Mouse (Mus musculus): ENCODE data around the gene Tmem18. TPM values are rescaled to one million over a fixed set of nuclear protein-coding genes. Genes with fewer than 3 reads are reported as not detected.

The Tmem18 gene
- polyA plus RNA-seq, 2 experiments = 23.7 to 26.1 TPM

DNA sequence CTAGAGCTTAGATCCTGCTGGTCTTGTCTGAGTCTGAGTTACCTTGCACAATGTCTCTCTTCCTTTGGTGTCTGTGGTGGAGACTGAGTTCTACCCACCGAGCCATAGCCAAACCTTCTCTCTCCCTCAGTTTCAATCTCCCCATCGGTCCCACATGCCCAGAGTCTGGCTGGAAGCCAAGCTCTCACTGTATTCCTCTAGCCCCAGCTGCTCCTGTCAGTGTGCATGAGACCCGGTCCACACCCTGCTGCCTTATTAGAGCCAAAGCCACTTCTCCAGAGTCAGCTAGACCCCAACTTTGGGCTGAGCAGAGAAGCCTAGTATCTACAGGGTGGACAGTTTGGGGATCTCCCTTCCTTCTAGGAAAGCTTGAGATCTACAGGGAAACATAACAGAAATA is 14.7 kb downstream of the Tmem18 start:
- WGBS = 37% methylated on average over 3 of the region's 3 CpGs
- Histone ChIP-seq H3K36me3 (ENCODE audit: control insufficient read depth, insufficient read depth, low read length) (no peaks in the 10 kb centered on the region), H3K4me3 (replicated peaks; ENCODE audit: low read length) (no peak overlapping the region), H3K27ac (replicated peaks; ENCODE audit: low read depth, low read length) (no peak overlapping the region), H3K9ac (ENCODE audit: low read depth, low read length, severe bottlenecking) (no peak overlapping the region), H3K4me1 (ENCODE audit: control insufficient read depth, insufficient read depth, low read length) (0 out of 2 replicates have a peak, but pooled peaks cover 2% of the 10 kb centered on the region), H3K27me3 (ENCODE audit: control insufficient read depth, insufficient read depth, low read length) (no peaks in the 10 kb centered on the region), H3K9me3 (ENCODE audit: control insufficient read depth, low read length) (no peaks in the 10 kb centered on the region), H3K4me2 (replicated peaks; ENCODE audit: low read depth, low read length, severe bottlenecking) (no peak overlapping the region)
- DNase-seq (ENCODE audit: low spot score) (peak; percentile 44), ATAC-seq (ENCODE audit: low FRiP score, low read depth) (no peak)
- TF ChIP-seq POLR2A (IDR thresholded peaks at IDR 0.05; ENCODE audit: borderline replicate concordance, extremely low read depth, insufficient read depth, insufficient read length) = no peak

DNA sequence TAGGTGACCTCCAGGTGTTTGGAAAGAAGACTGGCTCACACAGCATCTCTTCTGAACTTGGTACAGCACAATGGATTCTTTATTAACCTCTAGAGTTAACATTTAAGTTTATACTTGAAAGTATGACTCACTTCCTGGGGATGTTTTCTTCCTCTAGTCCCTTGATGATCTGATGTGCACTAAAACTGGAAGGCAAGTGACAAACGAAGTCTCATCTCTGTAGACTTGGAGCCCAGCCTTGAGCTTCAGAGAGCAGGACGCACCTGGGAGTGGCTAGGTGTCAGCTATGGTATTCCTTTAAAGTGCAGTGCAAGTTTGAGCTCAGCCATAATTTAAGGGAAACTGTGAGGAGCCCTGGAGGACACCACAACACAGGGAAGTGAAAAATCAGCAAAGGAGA is 15.2 kb downstream of the Tmem18 start:
- H3K36me3 ChIP-seq (ENCODE audit: control insufficient read depth, insufficient read depth, low read length) = no peaks in the 10 kb centered on the region
- no peaks in the 10 kb centered on the region for H3K27me3 ChIP-seq (ENCODE audit: control insufficient read depth, insufficient read depth, low read length)
- TF ChIP-seq POLR2A (IDR thresholded peaks at IDR 0.05; ENCODE audit: borderline replicate concordance, extremely low read depth, insufficient read depth, insufficient read length) = no peak
- ATAC-seq (ENCODE audit: low FRiP score, low read depth) = no peak
- 64% methylated on average over 2 of the region's 2 CpGs for WGBS
- no peak overlapping the region for H3K27ac ChIP-seq (replicated peaks; ENCODE audit: low read depth, low read length)
- H3K9ac ChIP-seq (ENCODE audit: low read depth, low read length, severe bottlenecking) = no peak overlapping the region
- no peak for DNase-seq (ENCODE audit: low spot score)
- H3K4me1 ChIP-seq (ENCODE audit: control insufficient read depth, insufficient read depth, low read length) = peaks cover 4% of the 10 kb centered on the region
- H3K9me3 ChIP-seq (ENCODE audit: control insufficient read depth, low read length) = no peaks in the 10 kb centered on the region
- no peak overlapping the region for H3K4me2 ChIP-seq (replicated peaks; ENCODE audit: low read depth, low read length, severe bottlenecking)
- H3K4me3 ChIP-seq (replicated peaks; ENCODE audit: low read length) = no peak overlapping the region

DNA sequence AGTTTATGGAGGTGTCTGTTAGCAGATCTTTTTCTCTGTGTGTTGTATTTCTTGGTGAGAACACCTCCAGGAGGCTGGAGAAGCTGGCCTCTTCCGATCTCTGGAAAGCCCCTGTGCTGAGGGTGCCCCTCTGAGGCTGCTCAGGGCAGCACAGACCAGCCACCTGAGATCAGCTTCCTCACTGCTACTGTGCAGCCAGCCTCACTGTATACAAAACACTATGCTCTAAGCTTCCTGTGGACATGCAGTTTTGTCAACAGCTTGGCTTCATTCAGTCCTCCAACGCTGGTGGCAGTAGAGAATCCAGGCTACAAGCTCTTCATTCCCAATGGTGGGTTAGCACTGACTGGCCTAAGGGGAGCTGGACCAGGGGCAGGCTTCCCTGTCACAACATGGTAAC is 15.8 kb downstream of the Tmem18 start:
- WGBS = 78% methylated on average over 2 of the region's 2 CpGs
- Histone ChIP-seq H3K9me3 (ENCODE audit: control insufficient read depth, low read length) (no peaks in the 10 kb centered on the region), H3K4me1 (ENCODE audit: control insufficient read depth, insufficient read depth, low read length) (peaks cover 8% of the 10 kb centered on the region), H3K27me3 (ENCODE audit: control insufficient read depth, insufficient read depth, low read length) (no peaks in the 10 kb centered on the region), H3K4me3 (replicated peaks; ENCODE audit: low read length) (no peak overlapping the region), H3K36me3 (ENCODE audit: control insufficient read depth, insufficient read depth, low read length) (no peaks in the 10 kb centered on the region), H3K4me2 (replicated peaks; ENCODE audit: low read depth, low read length, severe bottlenecking) (no peak overlapping the region), H3K9ac (ENCODE audit: low read depth, low read length, severe bottlenecking) (no peak overlapping the region), H3K27ac (replicated peaks; ENCODE audit: low read depth, low read length) (no peak overlapping the region)
- ATAC-seq (ENCODE audit: low FRiP score, low read depth) = no peak
- no peak for TF ChIP-seq POLR2A (IDR thresholded peaks at IDR 0.05; ENCODE audit: borderline replicate concordance, extremely low read depth, insufficient read depth, insufficient read length)
- no peak for DNase-seq (ENCODE audit: low spot score)

GRCm38 (mm10) chr12:30604012-30604411 is 19.8 kb downstream of the Tmem18 start:
- Histone ChIP-seq H3K4me3 (replicated peaks; ENCODE audit: low read length) (no peak overlapping the region), H3K4me2 (replicated peaks; ENCODE audit: low read depth, low read length, severe bottlenecking) (0 out of 2 replicates have a peak overlapping the region, but pooled peaks have one; percentile 10), H3K36me3 (ENCODE audit: control insufficient read depth, insufficient read depth, low read length) (no peaks in the 10 kb centered on the region), H3K27ac (replicated peaks; ENCODE audit: low read depth, low read length) (no peak overlapping the region), H3K4me1 (ENCODE audit: control insufficient read depth, insufficient read depth, low read length) (peaks cover 8% of the 10 kb centered on the region), H3K9me3 (ENCODE audit: control insufficient read depth, low read length) (no peaks in the 10 kb centered on the region), H3K9ac (ENCODE audit: low read depth, low read length, severe bottlenecking) (0 out of 2 replicates have a peak overlapping the region, but pooled peaks have one; percentile 5), H3K27me3 (ENCODE audit: control insufficient read depth, insufficient read depth, low read length) (no peaks in the 10 kb centered on the region)
- DNase-seq (ENCODE audit: low spot score) (peak; percentile 30), ATAC-seq (ENCODE audit: low FRiP score, low read depth) (0 out of 2 replicates have a peak, but pooled peaks have one; percentile 17)
- TF ChIP-seq POLR2A (IDR thresholded peaks at IDR 0.05; ENCODE audit: borderline replicate concordance, extremely low read depth, insufficient read depth, insufficient read length) = no peak
- 22% methylated on average over 9 of the region's 9 CpGs for WGBS

GRCm38 (mm10) chr12:30604876-30605275 is 20.6 kb downstream of the Tmem18 start:
- ATAC-seq (ENCODE audit: low FRiP score, low read depth) = no peak

GRCm38 (mm10) chr12:30605941-30606340 is 21.7 kb downstream of the Tmem18 start:
- DNase-seq (ENCODE audit: low spot score) = no peak
- WGBS = 85% methylated on average over 6 of the region's 6 CpGs

More at GRCm38 (mm10) chr12:30604876-30605275, 20.6 kb downstream of the Tmem18 start:
- Histone ChIP-seq H3K27ac (replicated peaks; ENCODE audit: low read depth, low read length) (no peak overlapping the region), H3K36me3 (ENCODE audit: control insufficient read depth, insufficient read depth, low read length) (no peaks in the 10 kb centered on the region), H3K4me1 (ENCODE audit: control insufficient read depth, insufficient read depth, low read length) (peaks cover 8% of the 10 kb centered on the region), H3K9me3 (ENCODE audit: control insufficient read depth, low read length) (no peaks in the 10 kb centered on the region), H3K9ac (ENCODE audit: low read depth, low read length, severe bottlenecking) (no peak overlapping the region), H3K4me2 (replicated peaks; ENCODE audit: low read depth, low read length, severe bottlenecking) (no peak overlapping the region), H3K27me3 (ENCODE audit: control insufficient read depth, insufficient read depth, low read length) (no peaks in the 10 kb centered on the region), H3K4me3 (replicated peaks; ENCODE audit: low read length) (no peak overlapping the region)
- no peak for TF ChIP-seq POLR2A (IDR thresholded peaks at IDR 0.05; ENCODE audit: borderline replicate concordance, extremely low read depth, insufficient read depth, insufficient read length)
- 63% methylated on average over 6 of the region's 6 CpGs for WGBS
- DNase-seq (ENCODE audit: low spot score) = no peak

More at GRCm38 (mm10) chr12:30605941-30606340, 21.7 kb downstream of the Tmem18 start:
- no peak overlapping the region for H3K4me2 ChIP-seq (replicated peaks; ENCODE audit: low read depth, low read length, severe bottlenecking)
- ATAC-seq (ENCODE audit: low FRiP score, low read depth) = no peak
- peaks cover 8% of the 10 kb centered on the region for H3K4me1 ChIP-seq (ENCODE audit: control insufficient read depth, insufficient read depth, low read length)
- TF ChIP-seq POLR2A (IDR thresholded peaks at IDR 0.05; ENCODE audit: borderline replicate concordance, extremely low read depth, insufficient read depth, insufficient read length) = no peak
- H3K27ac ChIP-seq (replicated peaks; ENCODE audit: low read depth, low read length) = no peak overlapping the region
- H3K36me3 ChIP-seq (ENCODE audit: control insufficient read depth, insufficient read depth, low read length) = no peaks in the 10 kb centered on the region
- H3K4me3 ChIP-seq (replicated peaks; ENCODE audit: low read length) = no peak overlapping the region
- H3K27me3 ChIP-seq (ENCODE audit: control insufficient read depth, insufficient read depth, low read length) = no peaks in the 10 kb centered on the region
- no peak overlapping the region for H3K9ac ChIP-seq (ENCODE audit: low read depth, low read length, severe bottlenecking)
- H3K9me3 ChIP-seq (ENCODE audit: control insufficient read depth, low read length) = no peaks in the 10 kb centered on the region
